Mouse (Mus musculus) induced T-regulatory cell, adult 2 months (primary cell): Measurements from ENCODE around the gene Oprm1.
"Not testable (repeated sequence)": the region's sequence is repeated elsewhere in the genome, so short reads cannot be mapped to it uniquely, and the experiment has no call there.

Experiments used
- DNase-seq: peaks from one replicate; pipeline ENCODE4 v3.0.0-alpha.2; 2012; ENCODE audit warnings: low read depth

Oprm1 gene

GRCm38 (mm10) chr10:6758206-6758605 lies at the start of gene Oprm1:
TSS of gene Oprm1 (plus strand) at chr10:6758506.
- no peak for DNase-seq

- no peak for DNase-seq
Measured at GRCm38 (mm10) chr10:6717181-6717948, 40.9 kb upstream of the Oprm1 start.

GRCm38 (mm10) chr10:6723765-6724164 lies 34.5 kb upstream of the Oprm1 start:
- DNase-seq: no peak

GRCm38 (mm10) chr10:6728469-6728868 lies 29.8 kb upstream of the Oprm1 start:
- no peak for DNase-seq

- no peak for DNase-seq
Measured at GRCm38 (mm10) chr10:6753375-6753774, 4.9 kb upstream of the Oprm1 start.

GRCm38 (mm10) chr10:6761287-6761811 lies 3.0 kb downstream of the Oprm1 start, which contains the start of gene Gm10945:
TSS of gene Gm10945 (minus strand) at chr10:6761761.
- DNase-seq: no peak

- DNase-seq: peak; percentile 10
Measured at GRCm38 (mm10) chr10:6788517-6789237, 30.4 kb downstream of the Oprm1 start.

- no peak for DNase-seq
Measured at GRCm38 (mm10) chr10:6790226-6790625, 31.9 kb downstream of the Oprm1 start.

- DNase-seq: no peak
Measured at GRCm38 (mm10) chr10:6820626-6821025, 62.3 kb downstream of the Oprm1 start.

GRCm38 (mm10) chr10:6842225-6842624 lies 83.9 kb downstream of the Oprm1 start:
- no peak for DNase-seq

- no peak for DNase-seq
Measured at GRCm38 (mm10) chr10:6846283-6846682, 88.0 kb downstream of the Oprm1 start.

GRCm38 (mm10) chr10:6848162-6848754 lies 90.0 kb downstream of the Oprm1 start:
- DNase-seq: no peak

GRCm38 (mm10) chr10:6848834-6849233 lies 90.5 kb downstream of the Oprm1 start:
- DNase-seq: no peak

GRCm38 (mm10) chr10:6855812-6856211 lies 97.5 kb downstream of the Oprm1 start:
- DNase-seq: no peak

- no peak for DNase-seq
Measured at GRCm38 (mm10) chr10:6871418-6872072, 113.2 kb downstream of the Oprm1 start.

GRCm38 (mm10) chr10:6873917-6874316 lies 115.6 kb downstream of the Oprm1 start:
- no peak for DNase-seq

GRCm38 (mm10) chr10:6878276-6878881 lies 120.1 kb downstream of the Oprm1 start:
- no peak for DNase-seq

- not testable (repeated sequence) for DNase-seq
Measured at GRCm38 (mm10) chr10:6882041-6882440, 123.7 kb downstream of the Oprm1 start.

- DNase-seq: peak; percentile 84
Measured at GRCm38 (mm10) chr10:6885460-6885859, 127.2 kb downstream of the Oprm1 start.

GRCm38 (mm10) chr10:6889640-6890245 lies 131.4 kb downstream of the Oprm1 start:
- no peak for DNase-seq

GRCm38 (mm10) chr10:6890348-6891009 lies 132.2 kb downstream of the Oprm1 start:
- DNase-seq: no peak
